Mouse (Mus musculus): ENCODE measurements around the gene Tmem39b. TPM values are rescaled to one million over a fixed set of nuclear protein-coding genes. Genes with fewer than 3 reads are reported as not detected.
"Not testable (repeated sequence)": the region's sequence is repeated elsewhere in the genome, so short reads cannot be mapped to it uniquely, and the experiment has no call there.

Tmem39b gene
- 20.2 and 21.6 TPM in 2 replicates for polyA plus RNA-seq (2015; fragmentation: Nextera tagmentation; extraction: Ambion mirVana)

- peak; percentile 89 for ATAC-seq (replicated peaks; ENCODE audit: low FRiP score)
- Histone ChIP-seq H3K27me3 (no peaks in the 10 kb centered on the region), H3K9me3 (replicated peaks) (no peaks in the 10 kb centered on the region), H3K4me2 (peak within 1 kb of the TSS; percentile 78), H3K4me3 (replicated peaks) (peak within 1 kb of the TSS; percentile 66), H3K9ac (peak within 1 kb of the TSS; percentile 71), H3K4me1 (peaks cover 31% of the 10 kb centered on the region), H3K36me3 (peaks cover 29% of the 10 kb centered on the region), H3K27ac (peak within 1 kb of the TSS; percentile 91)
- under 1% methylated on average over 53 of the region's 57 CpGs for WGBS
Observed at GRCm38 (mm10) chr4:129696158-129696985, at the start of gene Tmem39b. Gene Tmem39b (minus strand): TSS chr4:129696838.

GRCm38 (mm10) chr4:129746106-129746505 lies 49.5 kb upstream of the Tmem39b start:
- Histone ChIP-seq H3K4me3 (replicated peaks) (no peak overlapping the region), H3K36me3 (no peaks in the 10 kb centered on the region), H3K9me3 (replicated peaks) (no peaks in the 10 kb centered on the region), H3K4me2 (no peak overlapping the region), H3K4me1 (peaks cover 24% of the 10 kb centered on the region), H3K27ac (no peak overlapping the region), H3K9ac (no peak overlapping the region), H3K27me3 (0 out of 2 replicates have a peak, but pooled peaks cover 5% of the 10 kb centered on the region)
- WGBS = 77% methylated on average over 1 of the region's 1 CpGs
- no peak for ATAC-seq (replicated peaks; ENCODE audit: low FRiP score)

DNA sequence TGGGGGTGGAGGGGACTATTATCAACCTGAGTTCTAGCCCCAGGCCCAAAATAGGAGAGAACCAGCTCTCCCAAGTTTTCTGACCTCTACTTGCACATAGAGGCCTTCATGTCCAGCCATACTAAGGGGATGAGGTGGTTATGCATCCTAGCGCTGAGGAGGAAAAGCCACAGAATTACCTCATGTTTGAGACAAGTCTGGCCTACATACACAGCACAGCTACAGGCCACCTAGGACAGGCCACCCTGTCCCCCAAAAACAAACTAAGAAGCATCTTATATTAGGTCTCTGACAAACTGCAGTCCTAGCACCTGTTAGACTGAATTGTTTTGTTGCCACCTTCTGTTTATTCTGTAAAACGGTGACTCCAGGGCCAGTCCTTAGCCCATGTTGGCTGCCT lies 46.9 kb upstream of the Tmem39b start:
- WGBS = 26% methylated on average over 2 of the region's 2 CpGs
- peak overlapping the region; percentile 100 for H3K9ac ChIP-seq
- peak overlapping the region; percentile 66 for H3K4me2 ChIP-seq
- H3K27me3 ChIP-seq = no peaks in the 10 kb centered on the region
- H3K4me1 ChIP-seq = peaks cover 23% of the 10 kb centered on the region
- peak overlapping the region; percentile 96; the same call in 1 of the 2 replicates for H3K4me3 ChIP-seq (replicated peaks)
- H3K27ac ChIP-seq = peak overlapping the region; percentile 98
- no peaks in the 10 kb centered on the region for H3K9me3 ChIP-seq (replicated peaks)
- no peaks in the 10 kb centered on the region for H3K36me3 ChIP-seq
- no peak for ATAC-seq (replicated peaks; ENCODE audit: low FRiP score)

- 7% methylated on average over 7 of the region's 7 CpGs for WGBS
- Histone ChIP-seq H3K9me3 (replicated peaks) (no peaks in the 10 kb centered on the region), H3K9ac (peak overlapping the region; percentile 100), H3K27ac (peak overlapping the region; percentile 98), H3K27me3 (no peaks in the 10 kb centered on the region), H3K4me3 (replicated peaks) (peak overlapping the region; percentile 96), H3K36me3 (no peaks in the 10 kb centered on the region), H3K4me2 (peak overlapping the region; percentile 66), H3K4me1 (peaks cover 27% of the 10 kb centered on the region)
- no peak for ATAC-seq (replicated peaks; ENCODE audit: low FRiP score)
Observed at GRCm38 (mm10) chr4:129743010-129743390, 46.4 kb upstream of the Tmem39b start.

- H3K4me1 ChIP-seq = peaks cover 29% of the 10 kb centered on the region
- peak within 1 kb of the TSS; percentile 98 for H3K27ac ChIP-seq
- under 1% methylated on average over 76 of the region's 76 CpGs for WGBS
- peak within 1 kb of the TSS; percentile 96 for H3K4me3 ChIP-seq (replicated peaks)
- no peaks in the 10 kb centered on the region for H3K9me3 ChIP-seq (replicated peaks)
- peak; percentile 95 for ATAC-seq (replicated peaks; ENCODE audit: low FRiP score)
- H3K27me3 ChIP-seq = no peaks in the 10 kb centered on the region
- H3K4me2 ChIP-seq = peak within 1 kb of the TSS; percentile 66
- no peaks in the 10 kb centered on the region for H3K36me3 ChIP-seq
- H3K9ac ChIP-seq = peak within 1 kb of the TSS; percentile 100
Observed at GRCm38 (mm10) chr4:129742232-129743009, 45.8 kb upstream of the Tmem39b start, which contains the start of gene Khdrbs1. Gene Khdrbs1 (minus strand): TSS chr4:129742303.

GRCm38 (mm10) chr4:129741974-129742231 lies 45.3 kb upstream of the Tmem39b start:
- peak overlapping the region; percentile 100 for H3K9ac ChIP-seq
- H3K4me2 ChIP-seq = peak overlapping the region; percentile 65
- H3K9me3 ChIP-seq (replicated peaks) = no peaks in the 10 kb centered on the region
- H3K4me3 ChIP-seq (replicated peaks) = peak overlapping the region; percentile 96
- under 1% methylated on average over 34 of the region's 34 CpGs for WGBS
- H3K27ac ChIP-seq = peak overlapping the region; percentile 98
- peaks cover 29% of the 10 kb centered on the region for H3K4me1 ChIP-seq
- ATAC-seq (replicated peaks; ENCODE audit: low FRiP score) = peak; percentile 47; the same call in 1 of the 2 replicates
- H3K27me3 ChIP-seq = no peaks in the 10 kb centered on the region
- H3K36me3 ChIP-seq = no peaks in the 10 kb centered on the region

DNA sequence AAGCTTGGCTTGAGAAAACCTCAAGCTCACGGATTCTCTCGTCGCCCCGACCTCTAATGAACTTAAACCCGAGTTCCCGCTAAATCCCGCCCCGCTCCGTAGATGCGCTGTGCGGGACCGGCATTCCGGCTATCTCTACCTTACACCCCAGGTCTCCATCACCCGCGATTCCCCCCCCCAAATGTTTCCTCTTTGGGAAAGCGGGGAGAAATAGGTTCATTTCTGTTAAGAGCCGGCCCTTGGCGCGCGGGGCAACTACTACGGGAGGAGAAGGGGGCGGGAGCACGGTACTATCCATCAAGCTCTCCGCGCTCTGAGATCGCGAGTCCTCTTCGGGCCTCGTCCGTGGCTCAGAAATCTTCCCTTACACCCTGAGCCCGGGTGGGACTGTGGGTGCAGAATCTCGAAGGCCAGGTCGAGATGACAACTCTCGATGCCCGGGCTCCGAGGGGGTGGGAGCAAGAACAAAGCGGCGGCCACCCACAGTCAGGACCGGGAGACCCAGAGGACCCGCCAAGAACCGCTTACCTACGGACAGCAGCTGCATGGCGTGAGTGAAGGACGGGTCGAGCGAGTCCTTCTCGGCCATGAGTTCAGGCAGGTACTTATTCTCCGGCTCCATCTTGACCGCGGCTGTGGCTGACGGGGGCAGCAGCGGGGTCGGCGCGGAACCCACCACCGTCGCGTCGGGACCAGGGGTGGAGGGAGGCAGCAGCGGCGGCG lies 44.8 kb upstream of the Tmem39b start:
- no peaks in the 10 kb centered on the region for H3K36me3 ChIP-seq
- peak overlapping the region; percentile 65 for H3K4me2 ChIP-seq
- no peaks in the 10 kb centered on the region for H3K9me3 ChIP-seq (replicated peaks)
- H3K27ac ChIP-seq = peak overlapping the region; percentile 98
- peak overlapping the region; percentile 96 for H3K4me3 ChIP-seq (replicated peaks)
- no peaks in the 10 kb centered on the region for H3K27me3 ChIP-seq
- ATAC-seq (replicated peaks; ENCODE audit: low FRiP score) = peak; percentile 5; the same call in 1 of the 2 replicates
- H3K4me1 ChIP-seq = peaks cover 29% of the 10 kb centered on the region
- H3K9ac ChIP-seq = peak overlapping the region; percentile 100
- WGBS = under 1% methylated on average over 58 of the region's 62 CpGs

GRCm38 (mm10) chr4:129739111-129739645 lies 42.5 kb upstream of the Tmem39b start:
- H3K4me1 ChIP-seq = peaks cover 29% of the 10 kb centered on the region
- H3K4me2 ChIP-seq = peak overlapping the region; percentile 65
- H3K4me3 ChIP-seq (replicated peaks) = peak overlapping the region; percentile 96; the same call in 1 of the 2 replicates
- H3K36me3 ChIP-seq = 0 out of 2 replicates have a peak, but pooled peaks cover 8% of the 10 kb centered on the region
- no peak overlapping the region for H3K9ac ChIP-seq
- 68% methylated on average over 4 of the region's 4 CpGs for WGBS
- no peaks in the 10 kb centered on the region for H3K9me3 ChIP-seq (replicated peaks)
- no peak overlapping the region for H3K27ac ChIP-seq
- H3K27me3 ChIP-seq = no peaks in the 10 kb centered on the region
- ATAC-seq (replicated peaks; ENCODE audit: low FRiP score) = no peak

GRCm38 (mm10) chr4:129736173-129736572 lies 39.5 kb upstream of the Tmem39b start:
- H3K27me3 ChIP-seq = no peaks in the 10 kb centered on the region
- no peak overlapping the region for H3K4me2 ChIP-seq
- no peak overlapping the region for H3K27ac ChIP-seq
- 82% methylated on average over 1 of the region's 1 CpGs for WGBS
- no peak overlapping the region for H3K4me3 ChIP-seq (replicated peaks)
- H3K9me3 ChIP-seq (replicated peaks) = no peaks in the 10 kb centered on the region
- H3K9ac ChIP-seq = no peak overlapping the region
- ATAC-seq (replicated peaks; ENCODE audit: low FRiP score) = no peak
- H3K36me3 ChIP-seq = 0 out of 2 replicates have a peak, but pooled peaks cover 8% of the 10 kb centered on the region
- peaks cover 22% of the 10 kb centered on the region for H3K4me1 ChIP-seq

GRCm38 (mm10) chr4:129735485-129735884 lies 38.8 kb upstream of the Tmem39b start:
- not testable (repeated sequence) for H3K27me3 ChIP-seq, H3K9ac ChIP-seq
- WGBS = 94% methylated on average over 4 of the region's 4 CpGs

GRCm38 (mm10) chr4:129731423-129731822 lies 34.8 kb upstream of the Tmem39b start:
- H3K4me3 ChIP-seq (replicated peaks) = no peak overlapping the region
- H3K4me2 ChIP-seq = no peak overlapping the region
- H3K9me3 ChIP-seq (replicated peaks) = no peaks in the 10 kb centered on the region
- ATAC-seq (replicated peaks; ENCODE audit: low FRiP score) = no peak
- H3K36me3 ChIP-seq = peaks cover 51% of the 10 kb centered on the region
- no peak overlapping the region for H3K27ac ChIP-seq
- 0 out of 2 replicates have a peak, but pooled peaks cover 3% of the 10 kb centered on the region for H3K4me1 ChIP-seq
- WGBS = 91% methylated on average over 5 of the region's 5 CpGs
- no peaks in the 10 kb centered on the region for H3K27me3 ChIP-seq
- H3K9ac ChIP-seq = no peak overlapping the region

More at GRCm38 (mm10) chr4:129735485-129735884, 38.8 kb upstream of the Tmem39b start:
- peaks cover 13% of the 10 kb centered on the region for H3K36me3 ChIP-seq
- peaks cover 21% of the 10 kb centered on the region for H3K4me1 ChIP-seq
- not testable (repeated sequence) for H3K9me3 ChIP-seq (replicated peaks); H3K27ac ChIP-seq; H3K4me3 ChIP-seq (replicated peaks); ATAC-seq (replicated peaks; ENCODE audit: low FRiP score); H3K4me2 ChIP-seq
